Mouse (Mus musculus) embryo, embryonic 11.5 days (tissue): Measurements from ENCODE around the gene Tomm34.

ENCODE experiments used
- DNase-seq: peaks from one replicate; pipeline ENCODE4 v3.0.0-alpha.2; 2012; ENCODE audit warnings: low read depth, low spot score

Tomm34 gene

DNA sequence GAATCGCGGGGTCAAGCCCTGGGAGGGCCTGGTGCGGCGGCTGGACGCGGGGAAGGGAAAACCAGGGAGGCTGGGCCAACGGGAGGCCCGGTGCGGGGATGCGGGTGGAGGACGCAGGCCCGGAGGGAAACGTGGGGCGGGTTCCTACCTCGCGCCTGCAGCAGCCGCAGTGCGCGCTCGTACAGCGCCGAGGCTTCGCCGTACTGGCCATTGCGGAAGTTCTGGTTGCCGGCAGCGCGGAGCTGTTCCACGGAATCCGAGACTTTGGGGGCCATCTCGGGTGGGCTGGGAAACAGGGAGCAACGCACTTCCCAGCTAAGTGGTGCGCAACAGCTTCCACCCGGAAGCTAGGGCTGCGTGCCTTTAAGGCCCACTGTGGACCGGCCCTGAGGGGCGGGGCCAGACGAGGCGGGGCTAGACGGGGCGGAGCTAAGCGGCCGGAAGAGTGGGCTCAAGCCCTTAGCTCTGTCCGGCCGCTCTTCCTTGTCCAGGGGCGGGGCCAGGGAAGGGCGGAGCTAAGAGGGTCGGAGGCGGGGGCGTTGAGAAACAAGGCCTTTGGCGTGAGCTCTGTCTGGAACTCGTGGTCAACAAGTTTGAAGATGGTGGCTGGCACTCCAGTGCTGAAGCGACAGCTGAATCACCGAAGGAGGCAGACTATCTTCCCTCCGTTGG, at the start of gene Tomm34:
TSS of gene Tomm34 (minus strand) at position 405 of the 672 bp plus-strand sequence.
- peak; percentile 94 for DNase-seq

DNA sequence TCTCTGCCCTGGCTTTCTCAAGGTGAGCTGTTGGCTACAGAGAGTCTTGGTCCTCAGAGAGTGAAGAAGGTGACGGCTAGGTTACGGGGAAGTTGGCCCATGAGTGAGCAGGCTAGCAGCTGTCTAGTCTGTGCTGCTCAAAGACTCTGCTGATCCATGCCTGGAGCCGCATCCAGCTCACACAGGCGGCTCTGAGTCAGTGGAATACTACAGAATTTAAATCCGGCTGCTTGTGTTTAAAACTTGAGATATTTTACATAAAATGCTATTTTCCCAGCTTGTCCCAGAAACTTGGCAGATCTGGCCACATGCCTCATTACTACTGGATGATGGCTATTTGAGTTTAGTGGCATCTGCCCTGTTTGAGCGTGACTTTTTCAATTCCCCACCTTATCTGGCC, 48.5 kb upstream of the Tomm34 start:
- DNase-seq: no peak

DNA sequence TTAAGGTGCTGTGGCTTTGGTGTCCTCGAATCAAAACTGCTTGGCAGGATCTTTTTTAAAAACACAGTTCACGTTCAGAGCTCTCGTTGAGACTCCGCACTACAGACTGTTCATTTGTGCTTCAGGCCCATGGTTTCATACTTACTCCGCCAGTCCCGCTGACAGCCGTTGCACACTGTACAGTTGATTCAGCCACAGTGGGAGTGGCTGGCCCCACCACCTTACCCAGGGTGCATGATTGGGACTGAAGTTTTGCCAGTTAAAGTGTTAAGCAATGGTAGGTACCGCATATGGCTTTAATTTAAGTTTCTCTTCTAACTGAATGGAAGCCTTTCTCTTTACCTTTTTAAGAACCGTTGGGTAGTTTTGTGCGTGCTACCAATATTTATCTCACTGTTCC, 44.6 kb upstream of the Tomm34 start:
- no peak for DNase-seq

DNA sequence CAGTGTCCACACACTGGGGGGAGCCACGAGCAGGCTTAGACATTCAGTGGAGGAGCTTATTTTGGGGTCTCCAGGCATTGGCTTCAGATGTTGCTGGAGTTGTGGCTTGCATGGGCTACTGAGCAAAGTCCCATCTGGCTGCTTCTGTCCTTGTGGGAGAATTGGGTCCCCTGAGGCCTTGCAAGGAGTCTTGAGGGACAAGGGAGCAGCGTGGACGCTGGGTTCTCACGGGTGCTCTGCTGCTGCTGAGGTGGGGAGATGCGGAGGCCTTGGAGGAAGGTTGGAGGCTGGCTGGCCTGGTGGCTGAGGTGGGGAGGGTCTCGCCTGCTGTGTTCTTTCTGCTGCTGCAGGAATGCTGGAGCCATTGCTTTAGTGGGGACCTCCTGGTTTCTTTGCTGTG, 43.1 kb upstream of the Tomm34 start:
- DNase-seq: no peak

DNA sequence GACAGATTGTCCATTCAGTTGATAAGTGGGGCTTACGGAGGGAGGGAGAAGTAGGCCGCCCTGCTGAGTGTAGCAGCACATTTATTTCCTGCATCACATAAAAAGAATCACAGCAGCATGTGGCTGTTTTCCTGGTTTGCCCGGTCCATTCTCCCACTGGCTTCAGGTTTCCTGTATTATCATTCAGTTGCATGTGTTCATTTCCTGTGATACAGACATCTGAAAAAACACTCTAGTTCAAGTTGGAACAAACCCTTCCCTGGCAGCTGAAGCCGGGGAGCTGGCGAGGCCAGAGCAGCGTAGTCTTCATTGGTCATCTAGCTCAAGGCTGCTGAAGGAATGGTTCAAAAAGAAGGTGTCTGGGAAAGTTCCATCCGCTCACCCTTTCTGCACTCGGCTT, 40.6 kb upstream of the Tomm34 start:
- no peak for DNase-seq

DNA sequence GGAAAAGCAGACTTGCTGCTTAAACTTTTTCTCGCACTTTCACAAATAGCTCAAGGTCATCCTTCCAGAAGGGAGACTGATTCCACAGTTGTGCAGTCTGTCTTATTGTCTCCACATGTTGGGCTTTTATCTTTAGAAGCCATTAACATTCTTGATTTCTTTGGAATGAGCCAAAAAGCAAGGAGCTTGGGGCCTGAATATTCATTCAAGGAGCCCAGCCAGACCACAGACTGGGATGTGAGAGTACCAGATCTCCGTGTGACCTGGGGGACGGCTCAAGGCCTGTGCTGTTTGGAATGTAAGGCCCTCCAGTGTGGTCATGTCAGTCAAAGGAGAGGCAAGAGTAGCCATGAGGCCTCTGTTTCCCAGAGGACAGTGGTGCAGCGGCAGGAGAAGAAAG, 37.5 kb upstream of the Tomm34 start:
- no peak for DNase-seq

DNA sequence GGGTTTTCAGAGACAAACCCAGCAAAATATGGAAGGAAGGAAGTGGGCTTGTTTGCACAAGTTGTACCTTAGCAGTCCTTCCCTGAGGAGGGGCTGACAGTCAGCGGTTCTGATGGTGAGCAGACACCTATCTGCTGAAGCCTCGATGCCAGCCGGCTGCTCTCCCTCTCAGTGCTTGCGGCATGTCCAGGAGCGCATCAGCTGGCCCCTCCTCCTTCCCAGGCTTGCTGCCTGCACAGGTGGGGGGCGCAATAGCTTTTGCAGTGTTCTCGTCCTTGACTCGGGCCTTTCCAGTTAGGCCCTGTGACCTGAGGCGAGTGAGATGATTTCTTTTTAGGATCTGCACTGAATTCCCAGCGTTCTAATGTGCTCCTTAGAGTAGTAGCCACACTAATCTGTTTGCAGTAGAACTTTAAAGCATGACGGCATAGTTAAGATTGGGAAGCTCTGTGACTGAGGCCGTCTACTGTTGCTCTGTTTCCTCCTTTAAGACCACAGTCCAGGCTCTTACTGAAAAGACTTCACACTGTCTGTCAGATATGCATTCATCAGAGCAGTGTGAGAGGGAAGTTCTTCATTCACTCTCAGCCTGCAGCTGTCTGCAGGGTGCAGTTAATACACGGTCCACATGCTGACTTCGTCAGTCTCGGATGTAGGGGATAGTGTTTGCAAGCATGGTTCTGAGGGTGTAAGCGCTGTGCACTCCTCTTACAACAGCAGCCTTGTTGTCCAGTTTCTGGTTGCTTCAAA, 36.3 kb upstream of the Tomm34 start:
- no peak for DNase-seq

DNA sequence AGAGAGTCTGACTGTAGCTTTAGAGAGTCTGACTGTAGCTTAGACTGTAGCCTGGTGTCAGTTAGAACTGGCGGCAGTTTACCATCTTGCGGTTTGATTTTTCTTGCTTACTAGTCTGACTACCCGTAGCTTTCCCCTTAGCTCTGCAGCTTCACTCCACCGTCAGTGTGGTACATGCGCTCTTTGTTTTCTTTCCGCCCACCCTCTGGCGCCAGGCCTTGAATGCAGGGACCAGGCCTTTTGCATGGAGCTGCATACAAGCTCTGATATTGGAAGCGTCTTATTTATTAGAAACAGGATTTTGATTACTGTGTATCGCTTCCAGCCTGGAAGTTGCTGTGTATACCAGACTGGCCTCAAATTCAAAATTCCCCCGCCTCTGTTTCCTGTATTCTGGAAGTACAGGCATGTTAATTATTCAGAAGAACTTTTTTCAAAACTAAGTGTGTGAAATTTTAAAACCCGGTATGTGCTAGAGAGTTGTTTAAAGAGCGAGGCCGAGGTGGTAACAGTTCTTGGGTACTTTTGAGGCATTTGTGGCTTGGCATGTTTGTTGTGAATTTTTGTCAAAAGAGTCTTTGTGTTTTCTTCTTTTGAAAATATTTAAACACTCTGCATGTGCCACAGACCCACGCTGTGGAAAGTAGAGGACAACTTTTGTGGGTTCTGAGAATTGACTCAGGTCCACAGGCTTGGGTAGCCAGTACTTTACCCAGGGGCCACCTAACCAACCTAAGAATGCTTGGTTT, 35.5 kb upstream of the Tomm34 start:
- no peak for DNase-seq

DNA sequence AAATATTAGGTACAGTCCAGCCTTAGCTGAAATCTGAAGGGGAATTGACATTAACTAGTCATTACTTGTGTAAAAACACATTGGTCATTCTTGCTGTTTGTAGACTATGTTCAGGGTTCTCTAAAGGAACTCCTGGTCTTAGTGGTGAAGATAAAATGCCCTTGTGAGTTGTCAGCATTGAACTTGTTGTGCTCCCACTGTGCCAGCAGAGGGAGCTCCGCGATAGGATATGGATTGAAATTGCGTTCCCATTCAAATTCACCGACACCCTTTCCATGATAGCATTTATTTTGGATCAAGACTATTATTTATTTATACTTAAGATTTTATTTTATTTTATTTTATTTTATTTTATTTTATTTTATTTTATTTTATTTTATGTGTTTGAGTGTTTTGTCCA, 32.5 kb upstream of the Tomm34 start:
- peak; percentile 27 for DNase-seq

DNA sequence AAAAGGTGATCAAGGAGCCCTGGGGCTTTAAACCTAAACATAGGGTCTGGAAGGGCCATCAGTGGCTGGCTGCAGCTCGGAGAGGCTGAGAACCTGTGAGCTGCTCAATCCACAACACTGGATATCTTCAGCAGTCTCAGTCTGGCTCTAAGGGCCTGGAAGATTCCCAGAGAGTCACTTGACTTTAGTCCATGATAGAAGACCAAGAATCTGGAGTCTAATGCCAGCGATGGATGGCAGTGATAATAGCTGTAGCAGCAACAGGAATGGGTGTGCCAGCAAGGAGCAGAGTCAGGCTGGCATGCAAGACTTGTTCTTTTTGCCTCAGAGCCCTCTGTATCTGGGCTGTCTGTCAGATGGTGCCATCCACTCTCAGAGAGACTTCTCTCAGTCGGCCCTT, 31.4 kb upstream of the Tomm34 start:
- no peak for DNase-seq

DNA sequence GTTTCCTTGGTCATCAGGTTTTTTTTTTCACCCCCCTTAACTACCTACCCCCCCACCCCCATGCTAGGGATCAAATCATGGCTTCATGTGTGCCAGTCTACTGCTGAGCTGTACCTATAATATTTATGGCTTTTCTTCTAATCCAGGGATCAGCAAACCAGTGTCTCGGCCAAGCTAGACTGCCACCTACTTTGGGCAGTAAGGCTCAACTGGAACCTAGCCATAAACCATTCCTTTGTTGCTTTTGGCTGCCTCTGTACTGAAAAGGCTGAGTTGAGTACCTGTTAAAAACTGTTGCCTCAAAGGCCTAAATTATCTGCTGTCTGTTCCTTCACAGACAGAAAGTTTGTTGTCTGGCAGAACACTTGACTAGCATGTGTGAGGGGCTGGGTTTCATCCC, 31.0 kb upstream of the Tomm34 start:
- DNase-seq: no peak

DNA sequence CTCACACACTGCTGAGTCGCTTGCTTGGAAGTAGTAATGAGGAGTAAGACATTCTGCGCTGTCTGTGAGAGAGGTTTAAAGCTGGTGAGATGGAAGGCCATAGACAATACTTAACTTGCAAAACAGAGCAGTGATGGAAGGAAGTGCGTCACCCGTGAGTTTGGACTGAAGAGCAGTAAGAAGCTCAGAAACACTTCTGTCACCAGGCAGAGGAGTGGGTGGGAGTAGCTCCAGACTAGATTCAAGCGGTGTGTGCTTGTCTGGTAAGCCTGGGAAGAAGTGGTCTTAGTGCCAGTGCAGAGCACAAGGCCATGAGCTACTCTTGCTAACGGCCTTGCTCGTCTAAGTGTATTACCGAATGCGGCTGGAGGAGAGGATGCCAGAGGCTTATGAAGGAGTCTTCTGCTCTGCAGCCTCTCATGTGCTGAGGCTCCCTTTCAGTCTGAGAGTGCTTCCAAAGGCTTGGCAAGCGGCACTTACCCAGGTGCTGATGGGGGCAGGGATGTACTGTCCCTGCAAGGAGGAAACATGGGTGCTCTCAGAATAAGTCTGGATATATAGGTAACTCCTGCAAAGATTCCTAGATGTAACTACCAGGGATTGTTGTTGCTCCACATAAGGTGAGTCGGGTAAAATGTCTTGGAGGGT, 27.8 kb upstream of the Tomm34 start:
- DNase-seq: no peak

DNA sequence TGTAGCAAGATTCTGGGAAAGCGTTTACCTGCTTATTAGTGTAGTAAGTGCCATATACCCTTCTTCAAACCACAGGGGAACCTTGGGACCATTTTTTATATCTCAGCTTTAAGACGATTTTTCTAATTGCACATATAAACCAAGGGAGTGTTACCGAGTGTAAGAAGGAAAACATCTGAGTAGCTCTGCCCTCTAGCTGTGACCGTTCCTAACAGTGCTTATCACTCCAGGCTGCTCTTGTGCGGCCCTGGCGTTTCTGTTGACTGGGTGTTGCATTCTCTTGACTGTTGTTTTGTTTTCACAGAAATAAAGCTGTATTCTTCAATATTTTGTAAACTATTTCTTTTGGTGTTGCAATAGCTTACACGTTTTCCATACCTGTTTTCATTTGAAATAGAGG, 23.2 kb upstream of the Tomm34 start:
- no peak for DNase-seq

DNA sequence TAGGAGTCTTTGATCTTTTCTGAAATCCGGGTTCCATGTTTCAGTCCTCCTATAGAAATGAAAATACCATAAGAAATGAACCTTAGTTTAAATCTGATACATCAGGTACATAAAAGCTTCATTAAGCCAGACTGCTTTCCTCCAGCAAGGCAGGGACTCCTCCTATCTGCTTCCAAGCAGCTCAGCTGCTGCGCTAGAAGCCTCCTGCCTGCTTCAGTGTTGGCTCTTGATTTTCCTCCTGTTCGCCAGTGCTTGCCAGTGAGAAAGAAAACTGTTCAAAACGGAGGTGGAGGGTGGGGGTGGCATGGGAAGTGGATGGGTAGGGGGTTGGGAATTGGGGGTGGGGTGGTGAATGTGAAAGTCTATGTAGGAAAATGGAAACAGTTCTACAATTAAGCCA, 18.5 kb upstream of the Tomm34 start:
- DNase-seq: no peak

DNA sequence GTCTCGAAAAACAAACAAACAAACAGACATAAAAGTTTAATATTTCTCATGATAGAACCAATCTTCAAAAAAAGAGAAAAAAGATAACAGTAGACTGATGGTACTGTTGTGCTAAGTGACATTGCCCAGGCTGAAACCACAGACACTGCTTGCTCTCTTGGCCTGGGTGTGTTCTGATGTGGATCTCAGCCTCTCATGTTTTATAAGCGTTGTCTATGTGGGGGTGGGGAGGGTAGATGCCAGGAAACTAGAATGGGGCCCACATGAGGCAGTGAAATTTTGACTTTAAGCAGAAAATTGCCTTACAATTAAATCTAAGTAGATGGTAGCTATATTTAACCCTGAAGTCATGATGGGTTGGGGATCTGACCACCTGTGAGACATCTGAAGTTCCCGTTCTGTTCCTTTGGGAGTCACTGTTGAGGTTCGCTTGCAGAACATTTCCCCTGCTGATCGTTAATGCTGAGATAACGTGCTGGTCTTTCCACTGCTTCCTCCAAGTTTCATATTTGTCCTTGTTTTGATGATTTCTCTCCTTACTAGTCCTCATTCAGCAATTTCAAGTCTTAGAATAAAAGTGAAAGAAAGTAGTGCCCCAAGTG, 16.5 kb upstream of the Tomm34 start:
- DNase-seq: no peak

DNA sequence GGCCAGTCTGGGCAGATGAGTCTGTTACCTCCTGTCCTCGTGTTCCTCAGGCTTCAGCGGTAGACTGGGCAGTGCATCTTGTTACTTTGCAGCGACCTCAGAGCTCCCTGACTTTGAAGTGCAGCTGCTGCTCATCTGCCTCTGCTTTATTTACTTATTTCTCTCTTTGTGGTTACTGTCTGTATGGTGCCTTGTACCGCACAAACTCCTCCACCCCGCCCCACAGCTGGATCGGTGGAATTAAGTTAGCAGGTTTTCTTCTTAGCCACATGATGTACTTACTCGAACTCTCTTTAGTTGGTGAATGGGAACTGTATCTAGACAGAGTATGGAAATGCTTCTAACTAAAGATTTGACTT, 13.4 kb upstream of the Tomm34 start:
- DNase-seq: no peak

DNA sequence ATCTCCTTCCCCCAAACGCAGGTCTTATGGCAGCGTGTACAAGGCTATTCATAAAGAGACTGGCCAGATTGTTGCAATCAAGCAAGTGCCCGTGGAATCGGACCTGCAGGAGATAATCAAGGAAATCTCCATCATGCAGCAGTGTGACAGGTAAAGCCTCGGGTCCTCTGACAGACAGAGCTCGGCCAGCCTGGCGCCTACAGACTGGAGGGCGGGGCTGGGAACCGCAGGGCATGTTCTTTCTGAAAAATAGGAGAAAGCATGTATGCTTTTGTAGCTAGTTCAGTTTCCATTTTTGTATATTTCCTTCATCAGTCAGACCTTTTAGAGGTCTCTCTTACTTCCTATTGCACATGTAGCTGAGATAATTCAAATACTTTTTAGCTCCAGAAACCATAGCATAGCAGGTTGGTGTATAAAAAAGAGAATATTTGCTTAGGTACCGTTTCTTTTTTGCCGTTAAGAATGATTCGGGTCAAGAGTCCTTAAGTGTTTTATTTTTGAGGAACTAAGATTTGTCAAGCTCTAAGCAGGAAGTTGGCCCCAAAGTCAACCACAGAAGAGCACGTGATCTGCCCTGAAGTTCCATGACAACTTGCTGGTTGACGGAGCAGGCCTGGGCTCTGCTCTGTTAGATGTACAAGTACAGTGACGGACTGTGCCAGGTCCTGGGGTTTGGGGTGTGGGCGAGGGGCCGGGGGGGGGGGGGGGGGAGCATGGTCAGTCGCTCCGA, 12.8 kb upstream of the Tomm34 start:
- no peak for DNase-seq

DNA sequence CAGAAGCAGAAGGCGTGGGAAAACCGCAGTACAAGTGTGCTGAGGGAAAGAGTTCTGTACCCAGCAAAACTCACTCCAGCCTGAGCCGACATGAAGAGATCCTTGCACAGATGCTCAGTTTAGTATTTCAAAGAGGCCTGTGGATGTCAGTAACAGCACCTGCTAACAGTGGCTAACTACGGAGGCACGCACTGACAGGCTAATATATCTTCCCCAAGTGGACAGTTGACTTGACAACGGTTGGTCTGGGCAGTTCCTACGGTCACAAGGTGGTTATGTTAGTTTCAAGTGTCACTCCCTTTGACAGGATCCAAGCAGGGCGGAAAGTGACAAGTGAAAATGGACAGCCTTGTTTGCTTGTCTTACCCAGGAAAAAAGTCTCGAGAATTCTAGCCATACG, 11.2 kb upstream of the Tomm34 start:
- no peak for DNase-seq

DNA sequence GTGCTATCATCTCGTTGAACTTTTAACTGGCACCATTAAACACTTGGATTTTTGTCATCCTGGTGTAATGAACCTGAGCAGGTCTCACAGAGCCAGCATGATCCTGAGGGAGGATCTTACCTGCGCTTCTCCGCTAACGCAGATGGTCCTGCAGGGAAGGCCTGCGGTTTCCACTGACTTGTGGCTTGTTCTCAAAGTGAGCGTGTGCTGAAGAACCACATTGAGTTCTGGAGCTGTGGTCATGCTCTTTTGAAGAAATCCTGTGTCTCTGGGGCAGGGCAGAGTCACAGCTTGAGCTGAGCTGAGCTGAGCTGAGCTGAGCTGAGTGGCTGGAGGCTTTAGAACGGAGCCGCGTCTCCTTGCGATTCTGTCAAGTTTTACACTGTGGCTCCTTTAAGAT, 10.6 kb upstream of the Tomm34 start:
- DNase-seq: no peak

DNA sequence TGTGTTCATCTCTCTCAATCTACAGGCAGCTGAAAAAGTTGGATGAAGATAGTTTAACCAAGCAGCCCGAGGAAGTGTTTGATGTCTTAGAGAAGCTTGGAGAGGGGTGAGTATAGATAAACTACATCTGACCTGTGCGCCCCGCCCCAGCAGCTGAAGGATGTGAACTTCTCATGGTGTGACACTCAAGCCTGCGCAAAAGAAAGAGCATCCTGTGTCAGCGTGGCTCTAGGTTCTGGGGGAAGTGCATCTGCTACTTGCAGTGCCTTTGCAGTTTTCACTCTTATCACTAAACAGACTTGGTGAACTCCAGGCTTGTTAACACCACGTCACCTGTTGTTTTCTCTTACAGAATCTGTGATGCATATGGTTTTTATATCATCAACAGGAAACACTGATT, 8.5 kb upstream of the Tomm34 start:
- no peak for DNase-seq

DNA sequence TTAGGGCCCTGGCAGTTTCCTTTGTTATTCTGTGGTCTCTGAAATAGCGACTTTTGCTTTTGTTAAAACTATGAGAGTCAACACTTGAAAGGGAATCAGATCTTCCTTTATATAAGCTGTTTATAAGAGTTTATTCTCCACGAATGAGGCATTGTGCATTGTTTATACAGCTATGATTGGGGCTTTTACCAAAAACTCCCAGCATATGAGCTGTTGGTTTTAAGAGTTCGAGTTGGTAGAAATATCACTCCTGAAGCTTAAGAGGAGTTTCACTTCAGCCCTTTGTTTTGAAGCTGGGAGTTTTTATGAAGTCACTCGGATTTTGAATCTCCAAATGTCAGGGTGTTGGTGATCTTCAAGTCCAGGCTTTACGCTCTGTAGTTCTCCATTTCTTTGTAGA, 6.9 kb upstream of the Tomm34 start:
- no peak for DNase-seq
